Mouse (Mus musculus) cerebellum, adult 2 months (tissue): ENCODE measurements around the gene Slc16a5. TPM values are rescaled to one million over a fixed set of nuclear protein-coding genes. Genes with fewer than 3 reads are reported as not detected.

Experiments
- DNase-seq, 2 experiments: peaks; one replicate each; pipeline ENCODE4 v3.0.0; 2021
- H3K27ac ChIP-seq: fragments of 200-500 bp; 2 replicates; pipeline ENCODE4 v1.5.1; 2012; ENCODE audit warnings: low read length, control low read depth, inconsistent platforms; ENCODE audit not compliant: insufficient read depth
- H3K27me3 ChIP-seq: fragments of 200-500 bp; 2 replicates; pipeline ENCODE4 v1.6.1; 2012; ENCODE audit warnings: inconsistent platforms, mild to moderate bottlenecking, low read length, moderate library complexity; ENCODE audit not compliant: control insufficient read depth, insufficient read depth
- H3K4me1 ChIP-seq: fragments of 200-500 bp; 2 replicates; pipeline ENCODE4 v1.6.1; 2011; ENCODE audit warnings: low read length; ENCODE audit not compliant: control insufficient read depth, insufficient read depth
- H3K4me3 ChIP-seq: fragments of 200-500 bp; replicated peaks from 2 replicates; pipeline ENCODE3; 2011; ENCODE audit warnings: mild to moderate bottlenecking, low read depth, low read length, control low read depth; ENCODE audit not compliant: insufficient read depth
- CTCF ChIP-seq: fragments of 200-500 bp; IDR thresholded peaks from 2 replicates; pipeline ENCODE4 v1.5.1; 2011; ENCODE audit warnings: low read depth, mild to moderate bottlenecking, control low read depth, low read length, moderate library complexity, borderline replicate concordance; ENCODE audit not compliant: insufficient read depth
- POLR2A ChIP-seq: fragments of 200-500 bp; IDR thresholded peaks from 2 replicates; pipeline ENCODE4 v1.6.1; 2011; ENCODE audit warnings: low read length, control low read depth, borderline replicate concordance; ENCODE audit not compliant: insufficient read depth
- WGBS: fragments of 180-500 bp; shearing (Covaris S2); methylation state at CpG from one replicate; pipeline ENCODE4 v1.1.7; 2018; 5-methylcytosine and 5-hydroxymethylcytosine counted together
- polyA plus RNA-seq: library from polyadenylated mRNA; depleted of rRNA; stranded (reverse); fragments of >200 nt; gene quantifications from 2 replicates; pipeline ENCODE4 v1.2.3, GENCODE M21; 2012

Gene Slc16a5
- polyA plus RNA-seq, 1 experiment, result 0.25 TPM

DNA sequence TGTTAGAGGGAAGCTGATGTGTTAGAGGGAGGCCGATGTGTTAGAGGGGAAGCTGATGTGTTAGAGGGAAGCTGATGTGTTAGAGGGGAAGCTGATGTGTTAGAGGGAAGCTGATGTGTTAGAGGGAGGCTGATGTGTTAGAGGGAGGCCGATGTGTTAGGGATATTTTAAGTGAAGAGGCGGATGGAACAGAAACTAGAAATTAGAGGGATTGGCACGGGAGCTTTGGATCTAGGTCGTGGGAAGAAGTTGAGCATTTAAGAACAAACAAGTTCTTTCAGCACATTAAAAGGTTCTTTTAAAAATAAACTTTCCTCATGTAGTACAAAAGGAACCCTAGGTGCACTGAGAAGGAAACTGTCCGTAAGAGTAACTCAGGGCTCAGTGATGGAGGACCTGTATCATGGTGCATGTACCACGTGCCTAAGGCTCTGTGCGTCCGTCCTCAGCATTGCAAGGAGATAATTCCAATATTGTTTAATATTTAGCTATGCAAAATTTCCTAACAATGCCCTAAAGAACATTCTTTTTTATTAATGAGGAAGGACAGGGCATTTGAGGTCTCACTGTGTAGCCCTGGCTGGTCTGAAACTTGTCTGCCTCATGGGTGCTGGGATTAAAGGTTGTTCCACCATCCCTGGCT is 16.1 kb downstream of the Slc16a5 start:
- no peak for DNase-seq
- TF ChIP-seq POLR2A (no peak), CTCF (no peak)
- Histone ChIP-seq H3K4me3 (no peak overlapping the region), H3K4me1 (peaks cover 6% of the 10 kb centered on the region; the same call in 1 of the 2 replicates), H3K27me3 (no peaks in the 10 kb centered on the region), H3K27ac (no peak overlapping the region)
- WGBS, result 86% methylated on average over 9 of the region's 9 CpGs

DNA sequence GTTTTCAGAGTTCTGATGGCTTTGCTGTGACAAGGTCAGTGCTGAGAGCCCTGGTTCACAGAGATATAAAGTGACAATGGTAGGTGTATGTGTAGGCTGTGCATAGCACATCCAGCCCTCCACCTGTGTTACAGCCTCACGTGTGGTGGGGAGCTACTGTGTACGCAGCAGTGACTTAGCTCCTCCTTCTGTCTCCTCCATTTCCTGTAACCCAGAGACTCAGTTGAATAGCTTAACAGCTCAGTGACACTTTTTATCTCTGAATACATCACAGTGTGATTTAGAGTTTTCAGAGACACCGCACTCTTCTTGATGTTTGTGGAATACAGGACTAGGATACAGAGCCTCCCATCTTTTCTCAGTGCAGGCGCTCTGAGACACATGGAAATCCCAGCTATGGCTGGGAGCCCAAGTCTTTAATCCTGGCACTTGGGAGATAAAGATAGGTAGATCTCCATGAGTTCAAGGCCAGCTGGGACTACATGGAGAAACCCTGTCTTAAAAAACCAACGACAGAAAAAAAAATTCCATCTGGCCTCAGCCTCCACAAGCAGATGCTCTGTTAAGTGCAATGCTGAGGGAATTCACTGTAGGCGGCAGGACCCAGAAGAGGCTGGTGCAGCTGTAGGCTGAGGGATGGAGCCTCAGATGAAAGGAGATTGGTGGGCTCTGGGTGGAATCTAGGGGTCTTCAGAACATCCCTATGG is 19.4 kb downstream of the Slc16a5 start:
- 88% methylated on average over 6 of the region's 6 CpGs for WGBS
- no peak for TF ChIP-seq CTCF
- no peak for TF ChIP-seq POLR2A
- H3K27me3 ChIP-seq, result no peaks in the 10 kb centered on the region
- H3K27ac ChIP-seq, result no peak overlapping the region
- DNase-seq, result no peak
- H3K4me3 ChIP-seq, result no peak overlapping the region
- no peaks in the 10 kb centered on the region for H3K4me1 ChIP-seq

DNA sequence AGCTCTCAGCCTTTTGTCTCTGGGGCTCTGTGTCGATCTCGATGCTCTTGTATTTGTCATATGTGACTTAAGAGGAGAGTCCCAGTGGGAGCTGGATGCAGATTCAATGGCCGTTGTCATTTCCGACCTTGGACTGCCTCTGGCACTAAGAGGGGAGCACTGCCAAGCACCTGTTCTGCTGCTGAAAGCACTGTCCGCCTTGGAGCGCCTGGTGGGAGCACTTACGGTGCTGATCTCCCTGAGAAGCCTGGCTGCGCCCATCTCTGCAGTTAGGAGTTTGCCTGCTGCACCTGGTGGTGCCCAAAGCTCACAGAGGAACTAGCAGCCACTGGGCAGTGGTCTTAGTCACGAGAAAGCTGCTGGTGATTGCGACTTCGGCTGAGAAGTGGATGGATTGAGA is 21.0 kb downstream of the Slc16a5 start:
- H3K4me3 ChIP-seq, result no peak overlapping the region
- peaks cover under 1% of the 10 kb centered on the region; the same call in 1 of the 2 replicates for H3K4me1 ChIP-seq
- 59% methylated on average over 11 of the region's 11 CpGs for WGBS
- no peak overlapping the region for H3K27ac ChIP-seq
- TF ChIP-seq CTCF (no peak), POLR2A (no peak)
- H3K27me3 ChIP-seq, result no peaks in the 10 kb centered on the region
- no peak for DNase-seq

DNA sequence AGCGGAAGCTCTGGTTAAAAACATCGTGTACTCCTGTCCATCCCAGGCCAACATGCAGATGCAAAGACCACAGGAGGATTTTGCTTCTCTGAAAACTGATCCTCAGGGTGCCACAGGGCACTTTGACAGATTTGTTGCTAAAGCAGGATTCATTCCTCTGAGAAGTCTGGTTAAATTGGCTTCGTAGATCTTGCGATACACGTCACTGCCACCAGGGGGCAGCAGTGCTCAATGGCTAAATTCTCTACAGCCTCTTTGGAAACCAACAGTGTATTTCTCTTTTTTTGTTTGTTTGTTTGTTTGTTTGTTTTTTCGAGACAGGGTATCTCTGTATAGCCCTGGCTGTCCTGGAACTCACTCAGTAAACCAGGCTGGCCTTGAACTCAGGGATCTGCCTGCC is 21.5 kb downstream of the Slc16a5 start:
- WGBS, result 15% methylated on average over 6 of the region's 6 CpGs
- peaks cover 4% of the 10 kb centered on the region; the same call in 1 of the 2 replicates for H3K4me1 ChIP-seq
- no peak overlapping the region for H3K4me3 ChIP-seq
- no peak for TF ChIP-seq POLR2A
- TF ChIP-seq CTCF, result peak; percentile 82
- H3K27me3 ChIP-seq, result no peaks in the 10 kb centered on the region
- peak; percentile 73 to 87 for DNase-seq
- H3K27ac ChIP-seq, result no peak overlapping the region

DNA sequence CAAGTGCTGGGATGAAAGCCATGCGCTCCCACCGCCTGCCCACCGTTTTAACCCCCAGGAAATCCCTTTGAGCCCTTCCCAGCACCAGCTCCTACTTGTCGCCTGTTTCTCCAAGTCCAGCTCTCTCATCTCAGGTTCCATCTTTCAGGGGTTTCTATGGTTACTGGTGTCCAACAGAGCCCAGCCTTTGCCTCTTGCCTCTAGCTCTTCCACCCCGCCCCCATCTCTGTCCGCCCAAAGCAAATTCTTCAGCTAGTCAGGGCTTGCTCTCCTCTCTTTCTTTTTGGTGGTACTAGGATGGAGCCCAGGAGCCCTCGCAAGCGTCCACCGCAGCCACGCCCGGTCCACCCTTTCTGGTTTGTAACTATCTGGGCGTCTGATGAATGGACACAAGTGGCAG is 22.9 kb downstream of the Slc16a5 start:
- TF ChIP-seq POLR2A (no peak), CTCF (no peak)
- no peaks in the 10 kb centered on the region for H3K27me3 ChIP-seq
- no peak overlapping the region for H3K27ac ChIP-seq
- H3K4me1 ChIP-seq, result peaks cover 12% of the 10 kb centered on the region
- H3K4me3 ChIP-seq, result no peak overlapping the region
- no peak for DNase-seq
- WGBS, result 59% methylated on average over 12 of the region's 12 CpGs

DNA sequence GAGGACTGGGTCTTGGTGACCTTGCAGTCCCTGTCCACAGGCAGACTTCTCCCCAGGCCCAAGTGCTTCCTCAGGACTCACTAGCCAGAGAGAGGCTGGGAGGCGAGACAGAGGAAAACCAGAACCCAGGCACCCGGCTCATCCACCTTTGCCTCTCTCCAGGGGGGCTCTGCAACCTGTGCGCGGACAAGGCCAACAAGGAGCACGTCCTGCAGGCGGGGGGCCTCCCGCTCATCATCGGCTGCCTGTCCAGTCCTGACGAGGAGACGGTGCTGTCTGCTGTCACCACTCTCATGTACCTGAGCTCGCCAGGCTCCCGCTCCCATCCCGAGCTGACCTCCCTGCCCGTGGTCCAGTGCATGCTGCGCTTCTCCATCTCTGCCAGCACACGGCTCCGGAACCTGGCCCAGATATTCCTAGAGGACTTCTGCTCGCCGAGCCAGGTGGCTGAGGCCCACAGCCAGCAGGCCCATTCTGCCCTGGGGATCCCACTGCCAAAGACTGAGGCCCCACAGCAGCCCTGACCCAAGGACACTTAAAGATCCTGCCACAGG is 26.4 kb downstream of the Slc16a5 start:
- peak; percentile 77 to 83 for DNase-seq
- TF ChIP-seq CTCF (no peak), POLR2A (no peak)
- no peak overlapping the region for H3K4me3 ChIP-seq
- no peaks in the 10 kb centered on the region for H3K27me3 ChIP-seq
- 20% methylated on average over 19 of the region's 19 CpGs for WGBS
- peak overlapping the region; percentile 15 for H3K27ac ChIP-seq
- peaks cover 19% of the 10 kb centered on the region for H3K4me1 ChIP-seq

DNA sequence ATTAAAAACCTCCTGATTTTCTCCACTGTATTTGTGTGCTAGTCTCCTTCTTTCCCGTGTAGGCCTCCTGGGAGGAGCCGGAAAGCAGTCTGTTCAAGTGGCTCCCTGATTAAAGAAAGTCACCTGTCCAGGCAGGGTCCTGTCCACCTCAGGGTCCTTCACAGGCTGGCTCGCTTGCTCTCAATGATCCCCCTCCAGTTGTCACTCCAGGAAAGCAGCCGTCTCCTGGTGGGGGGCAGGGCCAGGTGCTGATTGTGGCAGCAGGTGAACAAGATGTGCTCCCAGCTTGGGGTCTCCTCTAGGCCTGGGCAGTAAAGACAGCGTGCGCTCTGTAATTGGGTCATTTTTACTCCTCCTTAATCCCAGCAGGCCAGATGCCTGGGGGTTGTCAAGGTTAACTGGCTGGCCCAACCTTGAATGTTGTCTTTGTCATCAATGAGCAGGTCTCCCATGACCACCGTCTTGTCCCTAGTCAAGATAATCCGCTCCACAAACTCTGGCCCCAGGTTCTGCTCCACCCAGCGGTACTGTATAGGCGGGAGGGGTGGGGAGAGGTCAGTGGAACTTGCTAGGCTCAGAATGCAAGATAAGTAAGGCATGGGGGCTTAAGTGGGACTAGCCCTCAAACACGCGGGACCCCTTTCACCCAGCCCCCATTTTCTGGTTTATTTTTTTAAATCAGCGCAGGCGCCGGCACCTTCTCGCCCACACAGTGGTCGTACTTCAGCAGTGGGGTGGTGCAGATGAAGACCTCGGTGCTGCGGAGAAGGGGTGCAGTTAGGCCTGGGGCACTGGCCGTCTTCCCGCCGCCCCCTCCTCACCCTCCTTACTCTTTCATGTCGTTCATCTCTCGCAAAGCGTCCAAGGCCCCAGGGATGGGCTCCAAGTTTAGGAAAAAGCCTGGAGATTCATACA is 28.4 kb downstream of the Slc16a5 start:
- H3K27me3 ChIP-seq, result no peaks in the 10 kb centered on the region
- no peak for DNase-seq
- WGBS, result 14% methylated on average over 25 of the region's 25 CpGs
- no peak for TF ChIP-seq CTCF
- TF ChIP-seq POLR2A, result no peak
- H3K4me1 ChIP-seq, result peaks cover 19% of the 10 kb centered on the region
- H3K27ac ChIP-seq, result no peak overlapping the region
- peak overlapping the region; percentile 92 for H3K4me3 ChIP-seq
